26 mouse cellular contexts compared by ENCODE assay signal in the genomic region with DNA sequence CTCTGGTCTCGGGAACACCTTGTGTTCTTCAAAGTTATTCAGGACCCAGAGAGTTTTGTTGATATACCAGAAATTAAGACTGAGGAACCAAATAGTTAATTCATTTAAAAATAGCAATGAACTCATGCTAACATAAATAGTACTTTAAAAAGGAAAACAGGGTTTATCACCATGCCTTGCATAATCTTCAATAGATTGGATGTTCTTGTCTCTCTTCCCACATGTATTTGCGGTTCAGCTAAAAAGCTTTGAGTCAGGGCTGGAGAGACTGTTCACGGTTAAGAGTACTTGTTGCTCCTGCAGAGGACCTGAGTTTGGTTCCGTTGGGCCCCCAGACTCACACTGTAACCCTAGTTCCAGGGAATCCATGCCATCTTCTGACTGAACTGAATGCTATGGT. TPM values are rescaled to one million over a fixed set of nuclear protein-coding genes. Genes with fewer than 3 reads are reported as not detected.
DNase-seq lines count a peak whose midpoint lies in the region; ATAC-seq and TF ChIP-seq lines count a peak whose summit lies in the region.
"Had no signal": no experiment of that assay in that cellular context is flagged by ENCODE, and none has a peak within 500 bp of the region (broad histone marks: within the 10 kb centered on the region; RNA-seq: fewer than 3 reads in every experiment).

No protein-coding gene starts in this region.

- H3K27me3 ChIP-seq in heart, embryonic 15.5 days: no peaks in the 10 kb centered on the region
- H3K27me3 ChIP-seq in heart, embryonic 10.5 days (ENCODE audit: insufficient read depth, poor library complexity, severe bottlenecking): no peaks in the 10 kb centered on the region
- no peaks in the 10 kb centered on the region for H3K27me3 ChIP-seq in liver, adult 2 months (ENCODE audit: control insufficient read depth, insufficient read depth, low read length)
- H3K27me3 ChIP-seq in liver, embryonic 11.5 days (replicated peaks; ENCODE audit: control insufficient read depth, insufficient read depth, low read length): no peaks in the 10 kb centered on the region
- H3K27me3 ChIP-seq: embryonic facial prominence, embryonic 12.5 days; embryonic facial prominence, embryonic 15.5 days; forebrain, embryonic 12.5 days; forebrain, embryonic 15.5 days; hindbrain, embryonic 13.5 days; intestine, embryonic 15.5 days had no signal

- no peak for ATAC-seq in heart, embryonic 15.5 days (replicated peaks; ENCODE audit: insufficient number of reproducible peaks, insufficient read depth, low FRiP score, low read depth)
- no peak for ATAC-seq in liver, embryonic 11.5 days (replicated peaks; ENCODE audit: low FRiP score)
- 0 out of 2 replicates have a peak, but pooled peaks have one; percentile 15 for ATAC-seq in common myeloid progenitor, adult 5-6 weeks (replicated peaks; ENCODE audit: low read depth, poor library complexity, severe bottlenecking)
- peak; percentile 27; the same call in 1 of the 2 replicates for ATAC-seq in megakaryocyte progenitor cell, adult 5-6 weeks (replicated peaks; ENCODE audit: poor library complexity)
- no peak for ATAC-seq in erythroid progenitor cell, adult 5-6 weeks (replicated peaks; ENCODE audit: low FRiP score, poor library complexity, severe bottlenecking)
- ATAC-seq: activated CD4-positive, CD25-positive, alpha-beta regulatory T cell, adult 4 months; CD4-positive, CD25-positive, alpha-beta regulatory T cell, adult 4 months; forebrain, embryonic 15.5 days; hindbrain, embryonic 16.5 days; intestine, embryonic 15.5 days had no signal

- peak overlapping the region; percentile 25; the same call in 1 of the 2 replicates for H3K27ac ChIP-seq in heart, embryonic 15.5 days
- H3K27ac ChIP-seq in heart, embryonic 10.5 days: no peak overlapping the region
- peak overlapping the region; percentile 0; the same call in 1 of the 2 replicates for H3K27ac ChIP-seq in liver, adult 2 months (replicated peaks; ENCODE audit: insufficient read depth, low read depth, low read length)
- no peak overlapping the region for H3K27ac ChIP-seq in liver, embryonic 11.5 days (ENCODE audit: low read depth, low read length)
- H3K27ac ChIP-seq: embryonic facial prominence, embryonic 12.5 days; embryonic facial prominence, embryonic 15.5 days; forebrain, embryonic 12.5 days; forebrain, embryonic 15.5 days; hindbrain, embryonic 13.5 days; intestine, embryonic 15.5 days had no signal

- H3K79me2 ChIP-seq in liver, adult 2 months (ENCODE audit: control insufficient read depth, insufficient read depth, low read length): no peaks in the 10 kb centered on the region

- WGBS in heart, embryonic 15.5 days: 57% methylated on average over 4 of the region's 4 CpGs
- WGBS in heart, embryonic 10.5 days: 74% methylated on average over 4 of the region's 4 CpGs
- 44% methylated on average over 4 of the region's 4 CpGs for WGBS in liver, adult 2 months
- WGBS in liver, embryonic 11.5 days: 82% methylated on average over 4 of the region's 4 CpGs

- H3K36me3 ChIP-seq in heart, embryonic 15.5 days: no peaks in the 10 kb centered on the region
- H3K36me3 ChIP-seq in heart, embryonic 10.5 days: no peaks in the 10 kb centered on the region
- H3K36me3 ChIP-seq in liver, adult 2 months (ENCODE audit: control insufficient read depth, insufficient read depth, low read length): no peaks in the 10 kb centered on the region
- H3K36me3 ChIP-seq in liver, embryonic 11.5 days (ENCODE audit: control insufficient read depth, insufficient read depth, low read length): no peaks in the 10 kb centered on the region
- H3K36me3 ChIP-seq: embryonic facial prominence, embryonic 12.5 days; embryonic facial prominence, embryonic 15.5 days; forebrain, embryonic 12.5 days; forebrain, embryonic 15.5 days; hindbrain, embryonic 13.5 days; intestine, embryonic 15.5 days had no signal

- no peak for TF ChIP-seq POLR2A in liver, adult 2 months (IDR thresholded peaks at IDR 0.05; ENCODE audit: extremely low read depth, insufficient read depth, low read length)

- H3K4me1 ChIP-seq in heart, embryonic 15.5 days (replicated peaks): peaks cover 3% of the 10 kb centered on the region; the same call in 1 of the 2 replicates
- no peaks in the 10 kb centered on the region for H3K4me1 ChIP-seq in heart, embryonic 10.5 days
- peaks cover 9% of the 10 kb centered on the region; the same call in 1 of the 2 replicates for H3K4me1 ChIP-seq in liver, adult 2 months (ENCODE audit: control insufficient read depth, insufficient read depth, low read length)
- H3K4me1 ChIP-seq in liver, embryonic 11.5 days (replicated peaks; ENCODE audit: control insufficient read depth, insufficient read depth, low read length): no peaks in the 10 kb centered on the region; the same call in 1 of the 2 replicates
- H3K4me1 ChIP-seq: embryonic facial prominence, embryonic 12.5 days; embryonic facial prominence, embryonic 15.5 days; forebrain, embryonic 12.5 days; forebrain, embryonic 15.5 days; hindbrain, embryonic 13.5 days; intestine, embryonic 15.5 days had no signal

- no peak overlapping the region for H3K9ac ChIP-seq in heart, embryonic 15.5 days
- H3K9ac ChIP-seq in liver, adult 2 months (ENCODE audit: low read depth, low read length): no peak overlapping the region
- no peak overlapping the region for H3K9ac ChIP-seq in liver, embryonic 11.5 days (ENCODE audit: low read depth, low read length)
- H3K9ac ChIP-seq: embryonic facial prominence, embryonic 12.5 days; embryonic facial prominence, embryonic 15.5 days; forebrain, embryonic 12.5 days; forebrain, embryonic 15.5 days; hindbrain, embryonic 13.5 days; intestine, embryonic 15.5 days had no signal

- DNase-seq in heart, embryonic 10.5 days (ENCODE audit: low spot score): no peak
- peak; percentile 44 for DNase-seq in liver, adult 2 months (ENCODE audit: extremely low read depth, low read depth, low spot score)
- DNase-seq in liver, embryonic 11.5 days (ENCODE audit: low spot score): no peak
- DNase-seq in right cerebral cortex, adult 18-20 months: no peak
- DNase-seq: adrenal gland, adult 8-10 months; adrenal gland, postnatal 25 days; cerebellum, adult 11-12 months; cerebellum, adult 9-10 months; cerebellum, postnatal 14 days; gastrocnemius, postnatal 10 days; heart, adult 18-20 months; heart, postnatal 4 days; kidney, adult 11 months had no signal

- H3K4me3 ChIP-seq in heart, embryonic 15.5 days: no peak overlapping the region
- no peak overlapping the region for H3K4me3 ChIP-seq in heart, embryonic 10.5 days
- no peak overlapping the region for H3K4me3 ChIP-seq in liver, adult 2 months (ENCODE audit: insufficient read depth, low read depth, low read length)
- no peak overlapping the region for H3K4me3 ChIP-seq in liver, embryonic 11.5 days (ENCODE audit: low read depth, low read length)
- H3K4me3 ChIP-seq: embryonic facial prominence, embryonic 12.5 days; embryonic facial prominence, embryonic 15.5 days; forebrain, embryonic 12.5 days; forebrain, embryonic 15.5 days; hindbrain, embryonic 13.5 days; intestine, embryonic 15.5 days had no signal

- H3K9me3 ChIP-seq in heart, embryonic 15.5 days (replicated peaks): no peaks in the 10 kb centered on the region
- H3K9me3 ChIP-seq in heart, embryonic 10.5 days: no peaks in the 10 kb centered on the region
- H3K9me3 ChIP-seq in liver, embryonic 11.5 days (ENCODE audit: control insufficient read depth, low read length): no peaks in the 10 kb centered on the region
- H3K9me3 ChIP-seq: embryonic facial prominence, embryonic 15.5 days; forebrain, embryonic 12.5 days; forebrain, embryonic 15.5 days; intestine, embryonic 15.5 days had no signal

- no peak overlapping the region for H3K4me2 ChIP-seq in heart, embryonic 15.5 days
- H3K4me2 ChIP-seq in liver, embryonic 11.5 days: no peak overlapping the region
- H3K4me2 ChIP-seq: embryonic facial prominence, embryonic 12.5 days; embryonic facial prominence, embryonic 15.5 days; forebrain, embryonic 12.5 days; forebrain, embryonic 15.5 days; hindbrain, embryonic 13.5 days; intestine, embryonic 15.5 days had no signal

- TF ChIP-seq CTCF in liver, adult 2 months (IDR thresholded peaks at IDR 0.05; ENCODE audit: low read depth, low read length): no peak

RNA-seq across cellular contexts. Expression of a gene that starts 16.8 kb away (rescaled TPM):
- 158 and 170 TPM in 2 replicates for polyA plus RNA-seq in heart, embryonic 15.5 days (2015; fragmentation: Nextera tagmentation; extraction: Ambion mirVana)
- polyA plus RNA-seq in heart, embryonic 10.5 days (2016; fragmentation: Nextera tagmentation; extraction: Ambion mirVana): 113 and 119 TPM in 2 replicates
- 73.9 and 85.1 TPM in 2 replicates for total RNA-seq in liver, adult 2 months (2014; rRNA removed)
- 22.1 and 22.5 TPM in 2 replicates for polyA plus RNA-seq in liver, adult 2 months (2012; rRNA removed)
- polyA plus RNA-seq in liver, embryonic 11.5 days (2014; fragmentation: Nextera tagmentation; extraction: Ambion mirVana): 111 and 116 TPM in 2 replicates
- total RNA-seq in common myeloid progenitor, adult 5-6 weeks (2017): 85.6 and 103 TPM in 2 replicates
- total RNA-seq in megakaryocyte progenitor cell, adult 5-6 weeks (2015): 149 and 157 TPM in 2 replicates
- total RNA-seq in megakaryocyte progenitor cell, adult 5-6 weeks (2017): 70.7 and 73.4 TPM in 2 replicates
- 58.0 and 85.9 TPM in 2 replicates for total RNA-seq in erythroid progenitor cell, adult 5-6 weeks (2015; ENCODE audit: low replicate concordance)
- total RNA-seq in erythroid progenitor cell, adult 5-6 weeks (2017; ENCODE audit: low replicate concordance): 38.4 and 47.4 TPM in 2 replicates

Comparison
In these comparisons a context has a peak if more than half of its experiments do, and no peak if none do; other contexts are left out.
1. H3K27ac ChIP-seq: peak in heart, embryonic 15.5 days (single experiment) and liver, adult 2 months (single experiment); none in heart, embryonic 10.5 days (single experiment) and liver, embryonic 11.5 days (single experiment).
2. ATAC-seq: peak in common myeloid progenitor, adult 5-6 weeks (single experiment) and megakaryocyte progenitor cell, adult 5-6 weeks (single experiment); none in heart, embryonic 15.5 days (single experiment), liver, embryonic 11.5 days (single experiment) and erythroid progenitor cell, adult 5-6 weeks (single experiment).